Mouse (Mus musculus) bone marrow, adult 2 months (tissue): ENCODE results near the gene Zfp410.

Source experiments
- CTCF ChIP-seq: fragments of 200-500 bp; IDR thresholded peaks from 2 replicates; pipeline ENCODE4 v1.5.1; 2011; ENCODE audit warnings: low read length, control low read depth; ENCODE audit not compliant: control insufficient read depth, insufficient read depth
- POLR2A ChIP-seq: fragments of 200-500 bp; IDR thresholded peaks from 2 replicates; pipeline ENCODE4 v1.6.1; 2011; ENCODE audit warnings: low read depth, mild to moderate bottlenecking, control low read depth, low read length, borderline replicate concordance; ENCODE audit not compliant: control insufficient read depth

- TF ChIP-seq CTCF (no peak), POLR2A (no peak)
These were observed 40.4 kb upstream of the Zfp410 start for GRCm38 (mm10) chr12:84276288-84276687.
